Mouse (Mus musculus) CH12.LX (cell line): ENCODE measurements at regions not wholly inside any gene's neighbourhood (a gene's known extent, or its start where the extent isn't known, plus 50 kb on each side); places are given as distances from the start of the nearest gene placed in this dataset.

Source experiments
- DNase-seq: peaks from one replicate; pipeline ENCODE4 v3.0.0-alpha.2; 2013; ENCODE audit errors: extremely low read depth
- H3K27ac ChIP-seq: 2 replicates; pipeline ENCODE4 v1.5.1; 2012; ENCODE audit warnings: low read depth, mild to moderate bottlenecking, control low read depth, moderate library complexity; ENCODE audit not compliant: insufficient read depth
- H3K27me3 ChIP-seq: replicated peaks from 2 replicates; pipeline ENCODE3; 2012; ENCODE audit warnings: inconsistent platforms
- H3K36me3 ChIP-seq, 2 experiments: replicated peaks in 1 of 2; 2 replicates each; pipeline versions ENCODE3 to v1.6.1; 2012; ENCODE audit warnings: inconsistent platforms in 1 of 2, low read length in 1 of 2, mild to moderate bottlenecking in 1 of 2, mixed read lengths in 1 of 2, moderate library complexity in 1 of 2; ENCODE audit not compliant: control insufficient read depth in 1 of 2, insufficient read depth in 1 of 2
- H3K4me1 ChIP-seq, 2 experiments: 2 replicates each; pipeline ENCODE4 v1.6.1; 2012; ENCODE audit warnings: inconsistent platforms in 1 of 2, moderate library complexity in 1 of 2; ENCODE audit not compliant: insufficient read depth in 2 of 2, control insufficient read depth in 1 of 2
- H3K4me2 ChIP-seq: 2 replicates; pipeline ENCODE4 v1.6.1; 2012; ENCODE audit warnings: low read depth, mild to moderate bottlenecking, control low read depth; ENCODE audit not compliant: poor library complexity, insufficient read depth, severe bottlenecking
- H3K4me3 ChIP-seq, 3 experiments: fragments of 150-350 bp in 1 of 3; sonication (generic) in 1 of 3; replicated peaks in 1 of 3; 2 replicates each; pipeline versions ENCODE3 to v1.5.1; 2011 to 2012; ENCODE audit warnings: low read depth in 2 of 3, low read length in 2 of 3, mild to moderate bottlenecking in 2 of 3, moderate library complexity in 2 of 3, control low read depth in 1 of 3, improper control_type of control experiment in 1 of 3, inconsistent platforms in 1 of 3, mixed read lengths in 1 of 3; ENCODE audit not compliant: poor library complexity in 1 of 3
- H3K79me2 ChIP-seq: replicated peaks from 2 replicates; pipeline ENCODE4 v1.6.1; 2012; ENCODE audit warnings: mild to moderate bottlenecking, moderate library complexity; ENCODE audit not compliant: control insufficient read depth, poor library complexity, insufficient read depth, severe bottlenecking; ENCODE audit errors: extremely low read depth
- H3K9ac ChIP-seq: 2 replicates; pipeline ENCODE4 v1.6.1; 2012; ENCODE audit warnings: low read depth, mild to moderate bottlenecking, control low read depth, moderate library complexity; ENCODE audit not compliant: insufficient read depth
- H3K9me3 ChIP-seq: replicated peaks from 2 replicates; pipeline ENCODE3; 2012; ENCODE audit warnings: low read length, inconsistent platforms, mixed read lengths
- BHLHE40 ChIP-seq: IDR thresholded peaks from 2 replicates; pipeline ENCODE4 v1.6.1; 2011; ENCODE audit warnings: mild to moderate bottlenecking, low read depth, low read length, improper control_type of control experiment
- CHD1 ChIP-seq: IDR thresholded peaks from 2 replicates; pipeline ENCODE4 v1.6.1; 2012; ENCODE audit warnings: low read depth, low read length, improper control_type of control experiment, inconsistent platforms
- ELF1 ChIP-seq: IDR thresholded peaks from 2 replicates; pipeline ENCODE4 v1.6.1; 2014; ENCODE audit warnings: low read depth, mild to moderate bottlenecking, inconsistent platforms, low read length, improper control_type of control experiment
- EP300 ChIP-seq: IDR thresholded peaks from 2 replicates; pipeline ENCODE4 v1.6.1; 2011; ENCODE audit warnings: low read length, improper control_type of control experiment
- ETS1 ChIP-seq: conservative IDR thresholded peaks from 2 replicates; pipeline ENCODE4 v1.6.1; 2012; ENCODE audit warnings: low read depth, mild to moderate bottlenecking, inconsistent platforms, low read length, improper control_type of control experiment, moderate library complexity
- HCFC1 ChIP-seq: IDR thresholded peaks from 2 replicates; pipeline ENCODE4 v1.6.1; 2012; ENCODE audit warnings: low read depth, mild to moderate bottlenecking, inconsistent platforms, low read length, improper control_type of control experiment
- IRF4 ChIP-seq: IDR thresholded peaks from 2 replicates; pipeline ENCODE4 v1.6.1; 2014; ENCODE audit warnings: low read depth, mild to moderate bottlenecking, inconsistent platforms, low read length, improper control_type of control experiment
- JUND ChIP-seq: conservative IDR thresholded peaks from 2 replicates; pipeline ENCODE4 v1.6.1; 2011; ENCODE audit warnings: low read depth, low read length, improper control_type of control experiment
- MAFK ChIP-seq: IDR thresholded peaks from 2 replicates; pipeline ENCODE4 v1.6.1; 2011; ENCODE audit warnings: low read length, improper control_type of control experiment; ENCODE audit not compliant: insufficient replicate concordance
- MAX ChIP-seq: IDR thresholded peaks from 2 replicates; pipeline ENCODE4 v1.6.1; 2011; ENCODE audit warnings: low read length, improper control_type of control experiment
- MAZ ChIP-seq: IDR thresholded peaks from 2 replicates; pipeline ENCODE4 v1.6.1; 2012; ENCODE audit warnings: low read depth, mild to moderate bottlenecking, inconsistent platforms, low read length, improper control_type of control experiment, moderate library complexity
- MEF2A ChIP-seq: IDR thresholded peaks from 2 replicates; pipeline ENCODE4 v1.6.1; 2014; ENCODE audit warnings: low read depth, mild to moderate bottlenecking, inconsistent platforms, low read length, improper control_type of control experiment, borderline replicate concordance
- MYC ChIP-seq: IDR thresholded peaks from 2 replicates; pipeline ENCODE4 v1.6.1; 2011; ENCODE audit warnings: low read depth, mild to moderate bottlenecking, improper control_type of control experiment, low read length
- NELFE ChIP-seq: IDR thresholded peaks from 2 replicates; pipeline ENCODE4 v1.6.1; 2011; ENCODE audit warnings: low read depth, low read length, improper control_type of control experiment
- NRF1 ChIP-seq: IDR thresholded peaks from 2 replicates; pipeline ENCODE4 v1.6.1; 2014; ENCODE audit warnings: low read depth, mild to moderate bottlenecking, inconsistent platforms, low read length, improper control_type of control experiment, moderate library complexity
- PAX5 ChIP-seq: IDR thresholded peaks from 2 replicates; pipeline ENCODE4 v1.6.1; 2012; ENCODE audit warnings: low read length, inconsistent platforms, mixed read lengths
- POLR2A ChIP-seq: IDR thresholded peaks from 2 replicates; pipeline ENCODE4 v1.6.1; 2011; ENCODE audit warnings: low read depth, mild to moderate bottlenecking, improper control_type of control experiment, low read length
- POLR2AphosphoS2 ChIP-seq: IDR thresholded peaks from 2 replicates; pipeline ENCODE4 v1.6.1; 2011; ENCODE audit warnings: low read depth, low read length, improper control_type of control experiment
- RAD21 ChIP-seq: IDR thresholded peaks from 2 replicates; pipeline ENCODE4 v1.6.1; 2011; ENCODE audit warnings: low read depth, mild to moderate bottlenecking, low read length, improper control_type of control experiment, moderate library complexity
- SIN3A ChIP-seq: IDR thresholded peaks from 2 replicates; pipeline ENCODE4 v1.6.1; 2012; ENCODE audit warnings: low read length, improper control_type of control experiment, inconsistent platforms
- SMC3 ChIP-seq: IDR thresholded peaks from 2 replicates; pipeline ENCODE4 v1.6.1; 2011; ENCODE audit warnings: low read depth, low read length, improper control_type of control experiment
- TBP ChIP-seq: conservative IDR thresholded peaks from 2 replicates; pipeline ENCODE4 v1.6.1; 2011; ENCODE audit warnings: low read depth, low read length, improper control_type of control experiment
- TCF12 ChIP-seq: IDR thresholded peaks from 2 replicates; pipeline ENCODE4 v1.6.1; 2014; ENCODE audit warnings: low read depth, mild to moderate bottlenecking, inconsistent platforms, low read length, improper control_type of control experiment
- USF1 ChIP-seq: IDR thresholded peaks from 2 replicates; pipeline ENCODE4 v1.6.1; 2014; ENCODE audit warnings: low read depth, mild to moderate bottlenecking, inconsistent platforms, low read length, improper control_type of control experiment
- USF2 ChIP-seq: conservative IDR thresholded peaks from 2 replicates; pipeline ENCODE4 v1.6.1; 2011; ENCODE audit warnings: low read depth, low read length, improper control_type of control experiment
- ZMIZ1 ChIP-seq: IDR thresholded peaks from 2 replicates; pipeline ENCODE4 v1.6.1; 2012; ENCODE audit warnings: low read depth, mild to moderate bottlenecking, inconsistent platforms, low read length, improper control_type of control experiment
- dilution Hi-C: fragments of 300-500 bp; cut with MboI; formaldehyde crosslinking; loops from 2 replicates; pipeline ENCODE4 v1.14.3; 2020; ENCODE audit warnings: low sequenced_read_pairs; ENCODE audit not compliant: extremely low pct_unique_long_range_greater_than_20kb, extremely low pct_ligation_motif_present
- in situ Hi-C: fragments of 300-500 bp; cut with MboI; formaldehyde crosslinking; loops from 3 replicates; pipeline ENCODE4 v1.14.3; 2019; ENCODE audit warnings: low sequenced_read_pairs, low pct_ligation_motif_present, low pct_unique_long_range_greater_than_20kb, mixed read lengths

DNA sequence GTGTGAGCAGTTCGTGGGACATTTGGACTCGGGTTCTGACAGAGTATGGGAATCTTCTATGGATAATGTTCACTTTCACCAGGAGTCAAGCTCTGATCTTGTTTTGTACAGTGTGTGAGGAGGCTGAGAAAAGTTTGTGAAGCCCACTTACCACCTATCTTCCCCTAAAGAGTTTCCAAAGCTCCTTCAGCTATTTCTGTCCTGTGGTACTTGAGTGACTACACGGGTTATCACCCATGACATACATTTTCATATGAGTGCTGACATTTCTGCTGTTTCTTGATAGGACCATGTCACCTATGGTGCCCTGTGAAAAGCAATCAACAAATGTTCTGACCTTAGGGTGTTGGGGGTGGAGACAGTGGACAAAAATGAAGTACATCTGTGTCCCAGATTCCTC, 332.6 kb downstream of the Fam49a start:
- DNase-seq: no peak
- H3K4me3 ChIP-seq: no peak overlapping the region
- TF ChIP-seq HCFC1 (no peak), ELF1 (no peak), EP300 (no peak), POLR2A (no peak), ZMIZ1 (no peak), NELFE (no peak), JUND (no peak), SMC3 (no peak), NRF1 (no peak), PAX5 (no peak), BHLHE40 (no peak), RAD21 (no peak), MAX (no peak), MYC (no peak), USF1 (no peak), ETS1 (no peak), MAZ (no peak), MAFK (no peak)
- H3K4me1 ChIP-seq: peaks cover 5 to 14% of the 10 kb centered on the region in 2 experiments; a peak in 3 of 4 replicates
- in situ Hi-C loops: no loop called here
- no peaks in the 10 kb centered on the region for H3K27me3 ChIP-seq
- H3K79me2 ChIP-seq: no peaks in the 10 kb centered on the region
- no peak overlapping the region for H3K9ac ChIP-seq
- no peak overlapping the region for H3K4me2 ChIP-seq
- no peaks in the 10 kb centered on the region for H3K9me3 ChIP-seq
- no peaks in the 10 kb centered on the region for H3K36me3 ChIP-seq
- dilution Hi-C loops: no loop called here
- no peak overlapping the region for H3K27ac ChIP-seq

- Histone ChIP-seq H3K27ac (no peak overlapping the region), H3K9ac (no peak overlapping the region), H3K4me2 (no peak overlapping the region)
- in situ Hi-C loops: no loop called here
- no peak for DNase-seq
- TF ChIP-seq SIN3A: no peak
- TF ChIP-seq ELF1: no peak
- TF ChIP-seq CHD1: no peak
- TF ChIP-seq ZMIZ1: no peak
- no peak for TF ChIP-seq MAX
- TF ChIP-seq MAZ: no peak
- no peak for TF ChIP-seq USF2
- no peak for TF ChIP-seq SMC3
- TF ChIP-seq POLR2AphosphoS2: no peak
- no peak for TF ChIP-seq MYC
- TF ChIP-seq TBP: no peak
- TF ChIP-seq EP300: no peak
- no peak for TF ChIP-seq IRF4
- TF ChIP-seq MEF2A: no peak
- no peak for TF ChIP-seq USF1
- TF ChIP-seq TCF12: no peak
- TF ChIP-seq, all 38 proteins: peak for 0
- Histone ChIP-seq H3K9me3 (no peaks in the 10 kb centered on the region), H3K4me3 (no peak overlapping the region), H3K27me3 (no peaks in the 10 kb centered on the region), H3K4me1 (peaks cover 5 to 14% of the 10 kb centered on the region in 2 experiments; a peak in 3 of 4 replicates), H3K36me3 (no peaks in the 10 kb centered on the region), H3K79me2 (no peaks in the 10 kb centered on the region)
- dilution Hi-C loops: no loop called here
Observed at GRCm38 (mm10) chr12:12593343-12593742, 331.4 kb downstream of the Fam49a start.
